In the genomic region with DNA sequence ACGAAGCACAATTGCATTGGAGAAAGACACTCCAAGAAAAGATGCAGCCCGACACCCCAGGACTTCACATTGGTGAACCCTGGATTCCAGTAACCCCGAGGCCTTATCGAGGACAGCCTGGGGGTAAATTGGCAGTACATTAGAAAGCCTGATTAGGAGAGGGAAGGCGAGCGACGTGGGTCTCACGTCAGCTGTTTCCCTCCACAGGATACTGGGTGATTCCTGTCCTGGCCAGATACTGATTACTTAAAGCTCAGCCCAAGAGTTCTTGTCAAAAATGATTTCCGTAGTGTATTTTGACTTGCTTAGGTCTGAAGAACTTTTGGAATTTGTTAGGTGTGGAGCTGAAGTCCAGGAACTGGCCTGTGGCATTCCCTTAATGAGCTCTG, we compare ENCODE assay signal across 9 mouse cellular contexts.
A peak's percentile ranks its signal among the peaks of the same experiment; 100 is the strongest.
DNase-seq lines count a peak whose midpoint lies in the region; ATAC-seq lines count a peak whose summit lies in the region.
"Had no signal": no experiment of that assay in that cellular context is flagged by ENCODE, and none has a peak within 500 bp of the region (broad histone marks: within the 10 kb centered on the region; RNA-seq: fewer than 3 reads in every experiment).

No protein-coding gene starts in this region.

- H3K4me3 ChIP-seq in megakaryocyte, embryonic 14.5 days (replicated peaks), result peak overlapping the region; percentile 79
- H3K4me3 ChIP-seq in heart, embryonic 15.5 days, result no peak overlapping the region
- H3K4me3 ChIP-seq in limb, embryonic 10.5 days, result no peak overlapping the region
- no peak overlapping the region for H3K4me3 ChIP-seq in neural tube, embryonic 15.5 days (replicated peaks)
- H3K4me3 ChIP-seq in midbrain, embryonic 11.5 days (ENCODE audit: low read depth, low read length), result no peak overlapping the region
- H3K4me3 ChIP-seq: midbrain, embryonic 12.5 days had no signal

- peaks cover 18% of the 10 kb centered on the region for H3K4me1 ChIP-seq in megakaryocyte, embryonic 14.5 days
- H3K4me1 ChIP-seq in heart, embryonic 15.5 days (replicated peaks), result peaks cover 8% of the 10 kb centered on the region
- H3K4me1 ChIP-seq in limb, embryonic 10.5 days, result peaks cover 18% of the 10 kb centered on the region
- peaks cover 7% of the 10 kb centered on the region; the same call in 1 of the 2 replicates for H3K4me1 ChIP-seq in neural tube, embryonic 15.5 days
- no peaks in the 10 kb centered on the region for H3K4me1 ChIP-seq in midbrain, embryonic 11.5 days (ENCODE audit: control insufficient read depth, insufficient read depth, low read length)
- H3K4me1 ChIP-seq: midbrain, embryonic 12.5 days had no signal

- WGBS in heart, embryonic 15.5 days, result 21% methylated on average over 9 of the region's 9 CpGs
- WGBS in limb, embryonic 10.5 days, result 56% methylated on average over 9 of the region's 9 CpGs
- WGBS in neural tube, embryonic 15.5 days, result 63% methylated on average over 9 of the region's 9 CpGs
- 68% methylated on average over 9 of the region's 9 CpGs for WGBS in midbrain, embryonic 11.5 days

- peak overlapping the region; percentile 49 for H3K27ac ChIP-seq in heart, embryonic 15.5 days
- H3K27ac ChIP-seq in limb, embryonic 10.5 days, result peak overlapping the region; percentile 73; the same call in 1 of the 2 replicates
- peak overlapping the region; percentile 58 for H3K27ac ChIP-seq in neural tube, embryonic 15.5 days (replicated peaks)
- no peak overlapping the region for H3K27ac ChIP-seq in midbrain, embryonic 11.5 days (ENCODE audit: low read depth, low read length)
- H3K27ac ChIP-seq: midbrain, embryonic 12.5 days had no signal

- H3K9me3 ChIP-seq in megakaryocyte, embryonic 14.5 days, result no peaks in the 10 kb centered on the region
- no peaks in the 10 kb centered on the region for H3K9me3 ChIP-seq in heart, embryonic 15.5 days (replicated peaks)
- H3K9me3 ChIP-seq in limb, embryonic 10.5 days (replicated peaks), result no peaks in the 10 kb centered on the region
- no peaks in the 10 kb centered on the region for H3K9me3 ChIP-seq in neural tube, embryonic 15.5 days (replicated peaks)
- H3K9me3 ChIP-seq in midbrain, embryonic 11.5 days (ENCODE audit: control insufficient read depth, low read length), result no peaks in the 10 kb centered on the region
- H3K9me3 ChIP-seq: midbrain, embryonic 12.5 days had no signal

- H3K36me3 ChIP-seq in megakaryocyte, embryonic 14.5 days (replicated peaks; ENCODE audit: low read length), result no peaks in the 10 kb centered on the region
- no peaks in the 10 kb centered on the region for H3K36me3 ChIP-seq in heart, embryonic 15.5 days
- H3K36me3 ChIP-seq in limb, embryonic 10.5 days, result no peaks in the 10 kb centered on the region
- H3K36me3 ChIP-seq in neural tube, embryonic 15.5 days, result no peaks in the 10 kb centered on the region
- H3K36me3 ChIP-seq in midbrain, embryonic 11.5 days (ENCODE audit: control insufficient read depth, insufficient read depth, low read length), result no peaks in the 10 kb centered on the region
- H3K36me3 ChIP-seq: midbrain, embryonic 12.5 days had no signal

- ATAC-seq in megakaryocyte, adult 5-6 weeks (ENCODE audit: poor library complexity, severe bottlenecking), result no peak
- ATAC-seq in heart, embryonic 15.5 days (replicated peaks; ENCODE audit: insufficient number of reproducible peaks, insufficient read depth, low FRiP score, low read depth), result 0 out of 2 replicates have a peak, but pooled peaks have one; percentile 27
- ATAC-seq in neural tube, embryonic 15.5 days (ENCODE audit: low FRiP score), result no peak
- ATAC-seq in midbrain, embryonic 11.5 days (ENCODE audit: low FRiP score), result no peak
- ATAC-seq in frontal cortex, adult (ENCODE audit: low TSS enrichment), result no peak

- peak overlapping the region; percentile 48; the same call in 1 of the 2 replicates for H3K4me2 ChIP-seq in heart, embryonic 15.5 days
- H3K4me2 ChIP-seq in neural tube, embryonic 15.5 days, result no peak overlapping the region
- H3K4me2 ChIP-seq in midbrain, embryonic 11.5 days, result no peak overlapping the region
- H3K4me2 ChIP-seq: midbrain, embryonic 12.5 days had no signal

- H3K27me3 ChIP-seq in megakaryocyte, embryonic 14.5 days (replicated peaks), result peaks cover 9% of the 10 kb centered on the region
- H3K27me3 ChIP-seq in heart, embryonic 15.5 days, result no peaks in the 10 kb centered on the region
- H3K27me3 ChIP-seq in limb, embryonic 10.5 days (ENCODE audit: low read depth, poor library complexity, severe bottlenecking), result no peaks in the 10 kb centered on the region
- no peaks in the 10 kb centered on the region for H3K27me3 ChIP-seq in neural tube, embryonic 15.5 days (replicated peaks)
- H3K27me3 ChIP-seq in midbrain, embryonic 11.5 days (ENCODE audit: control insufficient read depth, insufficient read depth, low read length), result no peaks in the 10 kb centered on the region
- H3K27me3 ChIP-seq: midbrain, embryonic 12.5 days had no signal

- no peak for DNase-seq in limb, embryonic 10.5 days (ENCODE audit: low spot score)
- no peak for DNase-seq in midbrain, embryonic 11.5 days (ENCODE audit: low spot score, missing footprints)
- no peak for DNase-seq in gastrocnemius, postnatal 4 days (ENCODE audit: low spot score in 2 of 2)

- no peak overlapping the region for H3K9ac ChIP-seq in heart, embryonic 15.5 days
- H3K9ac ChIP-seq in neural tube, embryonic 15.5 days (replicated peaks), result no peak overlapping the region
- no peak overlapping the region for H3K9ac ChIP-seq in midbrain, embryonic 11.5 days (ENCODE audit: low read length)
- H3K9ac ChIP-seq: midbrain, embryonic 12.5 days had no signal
